Mouse (Mus musculus) cerebellum, adult 2 months (tissue): Measurements from ENCODE around the gene Prkce. TPM values are rescaled to one million over a fixed set of nuclear protein-coding genes. Genes with fewer than 3 reads are reported as not detected.
A peak's percentile ranks its signal among the peaks of the same experiment; 100 is the strongest.

ENCODE experiments used
- DNase-seq, 2 experiments: peaks; one replicate each; pipeline ENCODE4 v3.0.0; 2021
- H3K27ac ChIP-seq: fragments of 200-500 bp; 2 replicates; pipeline ENCODE4 v1.5.1; 2012; ENCODE audit warnings: low read length, control low read depth, inconsistent platforms; ENCODE audit not compliant: insufficient read depth
- H3K27me3 ChIP-seq: fragments of 200-500 bp; 2 replicates; pipeline ENCODE4 v1.6.1; 2012; ENCODE audit warnings: inconsistent platforms, mild to moderate bottlenecking, low read length, moderate library complexity; ENCODE audit not compliant: control insufficient read depth, insufficient read depth
- H3K4me1 ChIP-seq: fragments of 200-500 bp; 2 replicates; pipeline ENCODE4 v1.6.1; 2011; ENCODE audit warnings: low read length; ENCODE audit not compliant: control insufficient read depth, insufficient read depth
- H3K4me3 ChIP-seq: fragments of 200-500 bp; replicated peaks from 2 replicates; pipeline ENCODE3; 2011; ENCODE audit warnings: mild to moderate bottlenecking, low read depth, low read length, control low read depth; ENCODE audit not compliant: insufficient read depth
- CTCF ChIP-seq: fragments of 200-500 bp; IDR thresholded peaks from 2 replicates; pipeline ENCODE4 v1.5.1; 2011; ENCODE audit warnings: low read depth, mild to moderate bottlenecking, control low read depth, low read length, moderate library complexity, borderline replicate concordance; ENCODE audit not compliant: insufficient read depth
- POLR2A ChIP-seq: fragments of 200-500 bp; IDR thresholded peaks from 2 replicates; pipeline ENCODE4 v1.6.1; 2011; ENCODE audit warnings: low read length, control low read depth, borderline replicate concordance; ENCODE audit not compliant: insufficient read depth
- WGBS: fragments of 180-500 bp; shearing (Covaris S2); methylation state at CpG from one replicate; pipeline ENCODE4 v1.1.7; 2018; 5-methylcytosine and 5-hydroxymethylcytosine counted together
- polyA plus RNA-seq: library from polyadenylated mRNA; depleted of rRNA; stranded (reverse); fragments of >200 nt; gene quantifications from 2 replicates; pipeline ENCODE4 v1.2.3, GENCODE M21; 2012

Prkce gene
- polyA plus RNA-seq, 1 experiment: 53.7 TPM

DNA sequence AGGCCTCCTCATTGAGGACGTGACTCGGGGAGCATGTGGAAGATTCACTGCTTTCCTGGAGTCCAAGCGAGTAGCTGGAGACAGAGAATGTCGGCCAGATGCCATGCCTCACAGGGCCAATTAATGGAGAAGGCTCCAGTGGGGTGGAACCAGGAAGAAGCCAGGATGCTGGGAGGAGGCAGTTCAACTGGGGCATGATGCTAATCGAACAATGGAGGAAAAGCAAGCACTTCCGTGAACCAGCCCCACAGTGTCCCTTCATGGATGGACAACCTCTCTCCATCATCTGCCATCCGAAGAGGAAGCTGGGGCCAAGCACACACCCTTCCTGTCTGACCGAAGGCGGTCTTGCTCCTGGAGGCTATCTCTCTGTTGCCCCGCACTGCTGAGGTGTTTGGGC, 381.5 kb downstream of the Prkce start:
- Histone ChIP-seq H3K4me1 (peaks cover 14% of the 10 kb centered on the region), H3K4me3 (no peak overlapping the region), H3K27me3 (no peaks in the 10 kb centered on the region), H3K27ac (no peak overlapping the region)
- DNase-seq: peak in 1 of 2 experiments; percentile 28
- TF ChIP-seq CTCF (no peak), POLR2A (no peak)
- 61% methylated on average over 10 of the region's 10 CpGs for WGBS

DNA sequence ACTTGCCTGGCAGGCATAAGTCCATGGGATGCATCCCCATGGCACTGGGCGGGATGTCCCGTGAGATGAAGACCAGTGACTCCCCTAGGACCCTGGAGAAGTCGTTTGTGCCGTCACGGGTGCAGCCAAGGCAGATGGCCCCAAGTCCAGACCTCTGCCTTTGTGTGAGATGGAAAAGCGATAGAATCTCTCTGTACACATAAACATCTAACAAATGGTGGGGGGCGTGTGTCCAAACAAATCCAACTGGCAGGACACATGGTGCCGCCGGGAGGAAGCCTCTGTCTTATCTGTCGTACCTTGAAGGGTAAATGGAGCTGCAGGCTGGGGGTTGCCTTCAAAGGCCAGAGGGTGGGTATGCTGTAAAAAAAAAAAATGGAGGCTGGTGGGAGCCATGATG, 384.0 kb downstream of the Prkce start:
- no peaks in the 10 kb centered on the region for H3K27me3 ChIP-seq
- DNase-seq: no peak
- no peak overlapping the region for H3K27ac ChIP-seq
- WGBS: 68% methylated on average over 10 of the region's 10 CpGs
- TF ChIP-seq CTCF (no peak), POLR2A (no peak)
- peaks cover 10% of the 10 kb centered on the region for H3K4me1 ChIP-seq
- H3K4me3 ChIP-seq: no peak overlapping the region

DNA sequence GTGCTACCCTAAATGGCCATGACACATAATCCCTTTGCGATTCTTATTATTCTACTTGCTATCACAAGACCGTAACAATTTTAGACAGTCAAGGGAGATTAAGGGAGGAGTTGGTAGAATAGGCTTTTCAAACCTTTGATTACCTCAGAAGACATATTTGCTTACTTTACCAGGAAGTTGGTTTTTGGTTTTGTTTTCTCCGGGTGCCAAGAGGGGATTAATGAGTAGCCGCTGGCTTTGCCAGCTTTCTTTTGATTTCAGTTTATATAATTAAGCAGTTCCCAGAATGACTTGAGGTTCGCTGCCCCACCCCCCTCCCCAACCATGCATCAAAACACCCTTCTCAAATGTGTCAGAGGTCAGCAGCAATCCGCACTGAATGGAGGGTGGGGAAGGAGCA, 384.4 kb downstream of the Prkce start:
- DNase-seq: no peak
- WGBS: 80% methylated on average over 6 of the region's 6 CpGs
- Histone ChIP-seq H3K27me3 (no peaks in the 10 kb centered on the region), H3K4me1 (peaks cover 9% of the 10 kb centered on the region), H3K4me3 (no peak overlapping the region), H3K27ac (no peak overlapping the region)
- TF ChIP-seq CTCF (no peak), POLR2A (no peak)

DNA sequence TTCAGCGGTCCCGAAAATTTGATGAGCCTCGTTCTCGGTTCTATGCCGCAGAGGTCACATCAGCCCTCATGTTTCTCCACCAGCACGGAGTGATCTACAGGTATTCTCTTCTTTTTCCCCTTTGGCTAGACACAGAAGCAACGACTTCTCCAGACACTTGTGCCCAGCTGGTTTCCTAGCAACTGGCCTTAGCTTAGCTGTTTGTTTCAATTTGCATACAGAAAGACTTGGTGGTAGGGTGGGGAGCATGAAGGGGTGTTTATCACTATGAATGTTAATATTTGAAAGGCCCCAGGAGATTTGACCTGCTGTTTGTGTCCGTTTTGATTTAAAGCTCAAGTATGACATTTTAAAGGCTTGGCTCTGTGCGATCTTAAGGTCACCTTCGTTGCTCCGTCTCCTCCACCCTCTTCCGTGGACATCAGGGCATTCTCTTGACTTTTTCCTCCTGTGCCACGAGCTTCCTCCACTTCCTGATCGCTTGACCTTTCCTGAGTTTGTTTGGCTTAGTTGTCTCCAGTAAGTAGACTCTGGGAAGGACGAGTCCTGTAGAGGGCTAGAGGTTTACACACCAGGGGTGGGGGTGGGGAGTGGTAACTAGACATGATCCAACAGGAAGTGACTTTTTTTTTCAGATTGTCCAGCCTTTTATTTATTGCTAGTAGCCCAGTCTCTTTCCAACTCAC, 391.8 kb downstream of the Prkce start:
- Histone ChIP-seq H3K4me1 (no peaks in the 10 kb centered on the region), H3K27ac (no peak overlapping the region), H3K27me3 (no peaks in the 10 kb centered on the region), H3K4me3 (no peak overlapping the region)
- no peak for TF ChIP-seq CTCF
- no peak for TF ChIP-seq POLR2A
- DNase-seq: no peak
- 71% methylated on average over 15 of the region's 15 CpGs for WGBS

DNA sequence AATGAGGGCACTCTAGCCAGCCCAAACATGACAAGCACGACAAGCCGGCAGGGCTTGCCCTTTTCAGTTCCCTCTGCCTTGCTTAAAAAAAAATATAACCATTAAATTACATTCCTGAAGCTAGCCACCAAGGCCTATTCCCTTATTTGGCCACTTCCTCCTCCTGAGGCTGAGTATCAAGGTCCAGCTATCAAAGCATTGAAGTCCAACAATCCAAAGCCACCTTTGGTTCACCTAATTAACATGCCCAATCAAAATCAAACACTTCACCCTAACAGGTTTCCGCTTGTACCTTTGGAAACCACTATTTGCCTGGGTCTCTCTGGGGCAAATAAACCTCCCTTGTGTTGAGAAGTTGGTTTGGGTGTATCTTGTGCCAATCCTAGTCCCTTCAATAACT, 392.9 kb downstream of the Prkce start:
- H3K27me3 ChIP-seq: no peaks in the 10 kb centered on the region
- no peaks in the 10 kb centered on the region for H3K4me1 ChIP-seq
- DNase-seq: no peak
- H3K27ac ChIP-seq: no peak overlapping the region
- H3K4me3 ChIP-seq: no peak overlapping the region
- WGBS: 91% methylated on average over 3 of the region's 3 CpGs
- TF ChIP-seq POLR2A (no peak), CTCF (no peak)

DNA sequence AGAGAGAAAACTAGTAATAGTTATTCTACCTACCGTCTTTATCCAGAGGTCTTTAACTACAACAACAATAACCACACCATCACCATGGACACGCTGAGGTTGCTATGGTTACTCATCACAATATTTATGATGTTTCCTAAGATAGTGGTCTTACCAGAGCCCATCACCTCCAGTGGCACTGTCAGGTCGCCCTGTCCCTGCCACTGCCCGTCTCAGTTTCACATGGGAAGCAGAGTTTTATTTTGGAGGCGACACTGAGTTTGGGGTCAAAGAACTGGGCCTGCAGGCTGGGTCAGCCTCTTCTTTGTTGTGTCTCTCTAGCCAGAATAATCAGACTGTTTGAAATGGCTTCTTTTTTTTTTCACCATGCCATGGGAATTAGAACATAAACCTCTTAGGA, 402.9 kb downstream of the Prkce start:
- TF ChIP-seq POLR2A: no peak
- TF ChIP-seq CTCF: no peak
- Histone ChIP-seq H3K27ac (no peak overlapping the region), H3K4me1 (no peaks in the 10 kb centered on the region), H3K27me3 (no peaks in the 10 kb centered on the region), H3K4me3 (no peak overlapping the region)
- WGBS: 89% methylated on average over 5 of the region's 5 CpGs
- DNase-seq: no peak

DNA sequence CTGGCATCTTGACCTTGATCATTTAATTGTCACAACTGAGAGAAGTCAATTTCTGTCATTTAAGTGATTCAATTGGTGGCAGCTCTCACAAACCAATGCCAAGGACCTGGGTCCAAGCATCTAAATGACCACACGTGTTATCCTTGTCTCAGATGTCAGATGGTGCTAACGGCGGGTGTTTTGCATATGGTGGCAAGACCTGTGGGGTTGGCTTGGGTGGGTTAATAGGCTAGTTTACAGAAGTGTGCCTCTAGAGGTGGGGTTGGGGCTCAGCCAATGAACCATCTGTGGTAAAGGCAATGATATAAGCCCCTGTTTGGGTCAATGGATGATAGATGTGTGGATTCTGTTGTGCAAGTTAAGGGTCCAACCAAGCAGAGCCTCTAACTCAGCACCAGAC, 403.7 kb downstream of the Prkce start:
- no peaks in the 10 kb centered on the region for H3K4me1 ChIP-seq
- WGBS: 41% methylated on average over 3 of the region's 3 CpGs
- TF ChIP-seq CTCF (no peak), POLR2A (no peak)
- no peak for DNase-seq
- no peak overlapping the region for H3K4me3 ChIP-seq
- H3K27ac ChIP-seq: no peak overlapping the region
- H3K27me3 ChIP-seq: no peaks in the 10 kb centered on the region

DNA sequence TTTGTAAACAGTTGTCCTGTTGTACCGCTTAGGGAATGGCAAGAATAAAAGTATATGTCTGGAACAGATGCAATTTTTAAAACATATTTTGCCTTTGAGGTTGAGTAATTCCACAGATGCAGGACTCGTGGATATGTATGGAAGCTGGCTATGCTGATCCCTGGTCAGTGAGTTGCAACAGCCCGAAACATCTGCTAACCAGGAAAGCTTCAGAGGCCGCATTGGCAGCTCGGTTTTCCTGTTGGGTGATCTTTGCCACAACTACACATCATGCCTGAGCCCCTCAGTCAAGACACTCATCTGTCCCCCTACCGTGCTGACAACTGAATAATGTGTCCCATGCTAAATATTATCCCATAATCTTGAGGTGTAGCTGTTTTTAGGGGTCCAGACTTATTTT, 404.6 kb downstream of the Prkce start:
- DNase-seq: no peak
- H3K27ac ChIP-seq: no peak overlapping the region
- H3K4me1 ChIP-seq: no peaks in the 10 kb centered on the region
- TF ChIP-seq CTCF (no peak), POLR2A (no peak)
- no peaks in the 10 kb centered on the region for H3K27me3 ChIP-seq
- WGBS: 87% methylated on average over 6 of the region's 6 CpGs
- H3K4me3 ChIP-seq: no peak overlapping the region
